Mouse (Mus musculus): ENCODE data around the gene Fance. TPM values are rescaled to one million over a fixed set of nuclear protein-coding genes. Genes with fewer than 3 reads are reported as not detected.
"Not testable (repeated sequence)": the region's sequence is repeated elsewhere in the genome, so short reads cannot be mapped to it uniquely, and the experiment has no call there.

The Fance gene
- total RNA-seq, 4 experiments from 2014 or later: 9.2 to 15.2 (median 12.3) TPM

DNA sequence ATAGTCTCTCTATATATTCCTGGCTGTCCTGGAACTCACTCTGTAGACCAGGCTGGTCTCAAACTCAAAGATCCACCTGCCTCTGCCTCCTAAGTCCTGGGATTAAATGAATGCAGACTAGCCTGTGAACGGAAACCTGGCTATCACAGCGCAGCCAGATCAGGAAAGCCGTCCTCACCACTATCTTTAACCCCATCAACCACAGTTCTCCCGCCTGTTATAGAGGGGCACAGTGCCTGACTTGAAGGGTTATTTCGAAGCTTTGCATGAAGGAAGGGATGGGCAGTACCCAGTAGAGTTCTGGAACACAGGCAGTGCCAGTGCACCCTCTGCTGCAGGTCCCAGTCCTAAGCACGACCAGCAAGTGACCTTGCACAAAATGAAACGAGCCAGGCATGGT, 22.0 kb upstream of the Fance start:
- no peak for DNase-seq (ENCODE audit: low spot score)

DNA sequence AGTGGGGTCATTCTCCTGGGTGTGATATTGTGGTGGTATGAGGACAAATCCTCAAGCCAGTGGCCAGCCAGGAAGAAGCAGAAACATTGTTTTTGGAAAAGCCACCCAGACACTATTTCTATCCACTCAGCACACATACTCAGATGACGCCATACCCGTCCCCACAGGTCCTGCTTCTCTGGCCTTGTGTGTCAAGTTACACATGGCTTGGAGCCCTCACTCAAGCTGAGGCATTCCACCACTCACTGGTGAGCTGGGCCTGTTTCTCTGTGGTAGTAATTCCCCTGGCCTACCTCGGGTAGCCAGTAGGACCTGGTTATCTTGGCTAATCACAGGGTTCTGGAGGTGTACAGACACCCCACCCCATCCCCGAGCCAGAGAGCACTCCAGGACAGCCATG, 19.6 kb upstream of the Fance start:
- no peak for DNase-seq (ENCODE audit: low spot score)

DNA sequence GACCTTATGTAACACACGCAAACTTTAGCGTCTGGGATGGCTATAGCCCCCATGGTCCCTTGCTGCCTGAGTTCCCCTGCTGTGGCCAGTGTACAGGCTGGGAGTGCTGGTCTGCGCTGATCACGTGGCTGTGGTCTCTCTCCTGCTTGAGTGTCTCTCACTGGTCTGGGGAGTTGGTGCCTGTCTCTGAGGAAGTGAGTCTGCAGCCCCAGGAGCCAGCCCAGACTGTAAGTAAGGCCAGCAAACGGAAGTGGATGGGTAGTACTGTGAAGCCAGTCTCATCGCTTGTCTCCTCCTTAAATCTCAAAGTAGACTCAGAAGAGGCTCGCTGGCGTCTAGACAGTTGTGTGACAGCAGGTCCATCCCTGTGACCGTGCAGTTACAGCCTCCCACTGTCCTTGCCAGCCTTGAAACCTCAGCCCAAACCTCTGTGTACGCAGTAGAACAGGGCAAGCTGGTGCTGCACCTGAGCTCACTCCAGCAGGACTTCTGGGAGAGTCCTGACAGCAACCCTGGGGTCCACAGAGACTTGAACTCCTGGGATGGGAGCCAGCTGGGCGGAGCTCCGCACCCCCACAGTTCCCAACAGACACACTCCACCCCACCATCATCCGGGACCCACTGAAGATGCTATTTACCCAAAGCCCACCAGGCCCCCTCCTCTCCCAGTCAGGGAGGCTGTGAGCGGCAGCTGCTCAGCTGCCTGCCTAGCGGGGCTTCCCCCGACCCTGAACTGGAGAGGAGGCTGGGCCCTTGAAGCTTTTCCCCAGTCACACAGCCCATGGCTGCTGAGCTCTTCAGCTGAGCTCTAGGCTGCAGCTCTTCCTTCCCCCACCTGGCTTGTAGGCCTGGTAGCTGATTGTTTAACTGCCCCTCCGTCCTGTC, 18.6 kb upstream of the Fance start:
- DNase-seq (ENCODE audit: low spot score): no peak

DNA sequence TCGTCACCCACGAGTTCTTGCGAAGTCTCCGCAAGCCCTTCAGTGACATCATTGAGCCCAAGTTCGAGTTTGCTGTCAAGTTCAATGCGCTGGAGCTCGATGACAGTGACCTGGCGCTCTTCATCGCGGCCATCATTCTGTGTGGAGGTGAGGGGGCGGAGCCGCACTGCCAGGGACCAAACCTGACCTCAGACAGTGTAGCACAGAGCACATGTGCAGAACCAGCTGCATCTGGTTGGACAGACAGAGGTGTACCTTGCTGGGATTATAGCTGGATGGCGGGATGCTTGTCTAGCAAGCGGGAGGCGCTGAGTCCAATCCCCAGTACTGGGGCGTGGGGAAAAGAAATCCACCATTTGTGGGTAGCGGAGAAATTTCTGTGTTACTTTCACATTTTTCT, 14.4 kb upstream of the Fance start:
- DNase-seq (ENCODE audit: low spot score): no peak

DNA sequence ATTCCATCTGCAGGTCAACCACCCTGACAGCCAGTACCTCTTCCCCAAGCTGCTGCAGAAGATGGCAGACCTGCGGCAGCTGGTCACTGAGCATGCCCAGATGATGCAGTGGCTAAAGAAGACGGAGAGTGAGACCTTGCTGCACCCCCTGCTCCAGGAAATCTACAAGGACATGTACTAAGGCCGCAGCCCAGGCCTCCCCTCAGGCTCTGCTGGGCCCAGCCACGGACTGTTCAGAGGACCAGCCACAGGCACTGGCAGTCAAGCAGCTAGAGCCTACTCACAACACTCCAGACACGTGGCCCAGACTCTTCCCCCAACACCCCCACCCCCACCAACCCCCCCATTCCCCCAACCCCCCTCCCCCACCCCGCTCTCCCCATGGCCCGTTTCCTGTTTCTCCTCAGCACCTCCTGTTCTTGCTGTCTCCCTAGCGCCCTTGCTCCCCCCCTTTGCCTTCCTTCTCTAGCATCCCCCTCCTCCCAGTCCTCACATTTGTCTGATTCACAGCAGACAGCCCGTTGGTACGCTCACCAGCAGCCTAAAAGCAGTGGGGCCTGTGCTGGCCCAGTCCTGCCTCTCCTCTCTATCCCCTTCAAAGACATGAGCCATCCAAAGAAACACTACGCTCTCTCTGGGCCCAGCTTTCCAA, 13.5 kb upstream of the Fance start:
- no peak for DNase-seq (ENCODE audit: low spot score)

DNA sequence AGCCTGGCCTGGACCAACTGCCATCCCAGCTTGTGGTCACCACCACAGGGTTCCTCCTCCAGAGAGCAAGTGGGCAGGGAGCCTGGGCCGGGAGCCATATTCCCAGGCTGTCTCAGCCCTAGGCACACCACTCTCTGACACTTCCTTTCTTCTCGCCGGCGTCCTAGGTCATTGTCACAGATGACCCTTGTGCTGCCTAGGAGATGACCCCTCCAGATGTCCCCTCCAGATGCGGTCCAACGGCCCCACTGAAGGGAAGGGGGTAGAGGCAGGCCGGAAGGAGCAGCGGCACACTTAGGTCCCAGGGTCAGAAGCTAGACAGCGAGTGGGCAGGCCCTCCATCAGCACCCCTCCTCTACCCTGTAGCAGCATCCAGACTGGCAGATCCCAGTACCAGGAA, 13.0 kb upstream of the Fance start:
- no peak for DNase-seq (ENCODE audit: low spot score)

DNA sequence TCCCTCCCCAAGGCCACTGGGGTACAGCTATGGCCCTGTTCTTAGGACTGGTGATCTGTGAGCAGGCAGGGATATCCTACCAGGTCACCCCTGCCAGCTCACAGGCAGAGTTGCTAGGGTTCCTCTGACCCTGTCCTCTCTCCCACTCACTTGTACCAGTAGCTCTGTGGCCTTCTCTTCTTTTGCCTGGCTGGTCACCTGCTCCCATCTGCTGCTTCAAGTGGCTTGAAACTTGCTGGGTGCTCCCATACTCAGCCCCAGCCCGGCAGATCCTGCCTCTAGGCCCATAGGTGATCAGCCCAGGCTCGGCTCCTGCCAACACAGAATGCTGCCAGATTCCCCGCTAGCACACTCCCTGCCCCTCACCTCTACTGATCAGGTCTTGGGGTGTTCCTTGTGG, 12.5 kb upstream of the Fance start:
- no peak for DNase-seq (ENCODE audit: low spot score)

DNA sequence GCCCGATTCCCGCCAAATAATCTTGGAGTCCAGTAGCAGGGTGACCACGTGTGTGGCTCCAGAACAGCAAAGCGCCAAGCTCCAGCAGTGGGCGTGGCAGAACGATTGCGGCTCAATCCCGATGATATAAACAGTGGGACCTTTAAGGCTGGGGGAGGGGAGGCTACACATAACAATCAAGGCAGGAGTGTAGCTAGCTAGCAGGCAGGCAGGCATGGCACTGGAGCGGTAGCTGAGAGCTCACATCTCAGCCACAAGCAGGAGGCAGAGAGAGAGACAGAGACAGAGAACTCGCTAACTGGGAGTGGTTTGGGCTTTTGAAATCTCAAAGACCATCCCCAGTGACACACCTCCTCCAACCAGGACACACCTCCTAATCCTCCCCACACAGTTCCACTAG, 8.1 kb upstream of the Fance start:
- DNase-seq (ENCODE audit: low spot score): no peak

DNA sequence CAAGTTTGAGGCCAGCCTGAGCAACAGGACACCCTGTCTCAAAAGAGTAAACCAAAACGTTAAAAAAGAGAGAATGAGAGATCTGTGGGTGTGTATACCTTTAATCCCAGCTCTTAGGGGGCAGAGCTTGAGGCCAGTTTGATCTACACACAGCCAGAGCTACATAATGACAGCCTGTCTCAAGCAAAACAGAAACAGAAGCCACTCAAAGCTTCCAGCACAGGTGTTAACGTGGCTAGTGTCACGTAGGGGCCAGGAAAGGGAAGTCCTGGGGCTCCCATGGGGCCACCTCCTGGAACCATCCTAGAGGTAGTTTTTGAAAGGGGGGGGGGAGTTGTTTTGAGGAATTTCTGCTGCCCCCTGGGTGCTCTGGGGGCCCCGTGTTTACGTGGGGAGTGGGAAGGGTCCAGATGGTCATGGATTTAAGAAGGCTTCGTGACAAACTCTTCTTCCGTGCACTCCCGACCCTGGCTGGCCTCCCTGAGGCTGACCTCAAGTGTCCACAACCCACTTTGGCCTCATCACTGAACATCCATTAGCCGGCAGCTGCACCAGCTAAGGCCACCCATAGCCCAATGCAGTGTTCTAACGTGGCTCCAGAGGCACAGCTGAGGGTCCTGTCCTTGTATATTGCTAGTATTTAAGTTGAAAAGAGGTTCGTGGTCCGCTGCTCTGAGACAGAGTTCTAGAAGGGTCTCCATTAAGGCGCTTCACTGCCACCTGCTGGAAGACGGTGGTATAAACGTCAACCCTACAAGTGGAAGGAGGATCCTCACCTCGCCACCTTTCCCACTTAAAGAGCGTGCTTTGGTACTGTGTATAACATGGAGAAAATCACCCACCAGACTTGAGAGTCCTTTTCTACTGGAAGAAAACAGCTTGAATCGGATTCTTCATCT, 4.8 kb upstream of the Fance start:
- peak; percentile 92 for DNase-seq (ENCODE audit: low spot score)

DNA sequence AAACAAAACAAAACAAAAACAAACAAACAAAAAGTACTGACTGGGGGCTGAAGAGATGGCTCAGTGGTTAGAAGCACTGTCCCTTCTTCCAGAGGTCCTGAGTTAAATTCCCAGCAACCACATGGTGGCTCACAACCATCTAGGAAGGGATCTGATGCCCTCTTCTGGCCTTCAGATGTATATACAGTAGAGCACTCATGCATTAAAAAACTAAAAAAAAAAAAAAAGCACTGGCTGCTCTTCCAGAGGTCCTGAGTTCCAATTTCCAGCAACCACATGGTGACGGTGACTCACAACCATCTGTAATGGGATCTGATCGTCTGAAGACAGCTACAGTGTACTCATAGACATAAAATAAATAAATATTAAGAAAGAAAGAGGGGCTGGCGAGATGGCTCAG, 2.5 kb upstream of the Fance start:
- no peak for DNase-seq (ENCODE audit: low spot score)

DNA sequence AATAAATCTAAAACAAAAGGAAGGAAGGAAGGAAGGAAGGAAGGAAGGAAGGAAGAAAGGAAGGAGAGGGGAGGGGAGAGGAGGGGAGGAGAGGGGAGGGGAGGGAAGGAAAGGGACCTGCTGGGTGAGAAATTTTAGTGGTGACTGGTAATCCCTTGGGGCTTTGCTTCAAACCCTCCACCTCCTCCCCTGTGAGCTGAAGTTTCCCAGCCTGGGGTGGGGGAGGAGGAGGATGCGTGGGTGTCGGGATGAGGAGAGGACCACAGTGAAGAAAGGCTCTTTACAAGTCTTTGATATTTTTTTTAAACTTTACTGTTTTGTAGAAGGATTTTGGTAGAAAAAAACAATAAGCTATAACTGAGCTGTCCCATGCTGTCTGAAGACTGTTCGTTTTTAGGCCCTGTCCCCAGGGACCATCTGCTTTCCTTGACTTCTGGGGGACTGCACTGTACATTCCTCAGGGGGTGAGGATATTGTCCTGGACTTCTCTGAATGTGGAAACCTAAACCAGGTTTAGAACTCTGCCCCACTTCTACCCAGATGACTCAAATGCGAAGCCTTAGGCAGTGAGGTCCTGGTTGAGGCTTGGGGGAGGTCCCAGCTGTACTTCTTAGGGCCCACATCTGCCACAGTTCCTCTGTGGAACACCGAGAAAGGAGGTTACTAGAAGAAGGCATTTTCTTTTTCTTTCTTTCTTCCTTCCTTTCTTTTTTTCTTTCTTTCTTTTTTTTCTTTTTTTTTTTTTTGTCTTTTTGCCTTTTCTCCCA, 1.8 kb upstream of the Fance start:
- no peak for DNase-seq (ENCODE audit: low spot score)

DNA sequence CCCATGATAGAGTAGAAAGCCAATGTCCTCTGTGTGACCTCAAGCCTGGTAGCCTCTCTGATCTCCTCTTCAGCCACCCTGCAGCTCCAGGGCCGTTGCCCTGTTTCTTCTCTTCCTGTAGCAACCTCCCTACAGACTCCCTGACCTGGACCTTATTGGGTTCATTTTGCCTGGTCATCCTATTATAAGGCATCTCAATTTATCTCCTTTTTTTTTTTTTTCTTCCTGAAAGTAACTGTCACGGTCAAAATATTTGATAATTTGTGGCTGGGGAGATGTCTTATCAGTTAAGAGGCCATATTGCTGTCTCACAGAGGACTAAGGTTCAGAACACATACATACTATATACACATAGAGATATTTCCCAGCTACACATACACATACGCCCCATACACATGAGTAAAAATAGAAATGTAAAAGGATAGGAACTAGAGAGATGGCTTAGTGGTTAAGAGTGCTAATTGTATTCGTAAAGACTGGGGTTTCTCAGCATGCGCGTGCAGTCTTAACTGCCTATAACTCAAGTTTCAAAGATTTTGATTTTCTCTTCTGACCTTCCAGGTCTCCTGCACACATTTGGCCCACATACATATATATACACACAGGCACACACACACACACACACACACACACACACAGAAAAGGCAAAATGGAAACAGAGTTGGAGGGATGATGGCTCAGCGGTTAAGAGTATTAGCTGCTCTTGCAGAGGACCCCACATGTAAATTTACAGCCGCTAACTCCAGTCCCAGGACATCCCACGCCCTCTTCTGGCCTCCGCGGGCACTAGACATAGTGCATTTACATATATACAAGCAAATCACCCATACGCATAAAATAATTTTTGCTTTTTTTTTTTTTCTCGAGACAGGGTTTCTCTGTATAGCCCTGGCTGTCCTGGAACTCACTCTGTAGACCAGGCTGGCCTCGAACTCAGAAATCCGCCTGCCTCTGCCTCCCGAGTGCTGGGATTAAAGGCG, 797 bp upstream of the Fance start:
- DNase-seq (ENCODE audit: low spot score): no peak

DNA sequence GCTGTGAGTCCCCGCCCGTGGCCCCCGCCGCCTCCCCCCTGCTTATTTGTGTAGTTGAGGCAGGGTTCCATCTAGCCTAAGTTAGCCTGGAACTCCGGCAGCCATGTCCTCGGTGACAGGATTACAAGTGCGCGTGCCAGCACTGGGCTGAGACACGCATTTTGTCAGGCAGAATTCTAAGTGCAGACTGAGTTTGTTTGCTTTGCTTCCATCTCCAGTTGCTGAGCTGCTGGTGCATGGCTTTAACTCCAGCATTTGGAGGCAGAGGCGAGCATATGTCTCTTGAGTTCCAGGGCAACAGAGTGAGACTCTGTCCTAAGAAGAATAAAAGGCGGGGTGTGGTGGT, 534 bp downstream of the Fance start:
- DNase-seq (ENCODE audit: low spot score): no peak

DNA sequence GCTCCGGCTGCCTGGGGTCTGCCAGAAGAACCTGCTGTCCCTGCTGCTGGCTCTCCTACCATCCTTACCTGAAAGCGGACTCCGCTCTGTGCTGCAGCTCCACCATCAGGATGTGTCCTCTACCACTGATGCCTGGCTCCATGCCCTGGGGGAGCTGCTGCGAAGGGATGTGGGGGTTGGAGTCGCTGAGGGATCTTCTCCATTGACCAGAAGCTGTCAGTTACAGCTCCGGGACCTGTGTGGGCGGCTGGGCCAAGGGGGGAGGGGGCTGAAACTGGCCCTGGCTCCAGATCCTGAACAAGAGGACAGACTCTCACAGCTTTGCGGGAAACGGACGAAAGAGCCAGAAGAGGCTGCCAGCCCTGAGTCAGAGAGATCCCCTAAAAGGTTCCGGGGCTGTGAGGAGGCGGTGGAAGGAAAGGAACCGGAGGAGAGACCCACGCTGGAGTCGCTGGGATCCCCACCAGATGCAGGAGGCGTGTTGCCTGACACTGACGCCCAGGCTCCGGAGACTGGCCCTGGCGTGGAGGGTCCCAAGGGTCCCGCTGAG, 2.4 kb downstream of the Fance start:
- DNase-seq (ENCODE audit: low spot score): no peak

DNA sequence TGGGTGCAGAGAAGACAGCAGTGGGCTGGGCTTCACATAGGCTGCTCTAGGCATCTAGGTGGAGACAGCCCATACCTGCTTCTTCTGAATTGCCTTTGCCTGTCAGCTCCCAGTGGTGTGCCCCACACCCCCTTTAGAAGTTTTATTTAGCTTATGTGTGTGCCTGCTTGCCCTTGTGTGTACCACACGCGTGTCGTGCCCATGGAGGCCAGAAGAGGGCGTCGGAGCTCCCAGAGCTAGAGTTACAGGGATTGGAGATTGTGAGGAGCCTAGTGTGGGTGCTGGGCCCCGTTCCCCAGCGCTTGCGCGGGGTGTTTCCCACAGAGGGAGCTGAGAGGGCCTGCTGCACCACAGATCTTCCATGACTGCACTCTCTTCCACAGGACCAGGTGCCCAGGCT, 3.2 kb downstream of the Fance start:
- no peak for DNase-seq (ENCODE audit: low spot score)

DNA sequence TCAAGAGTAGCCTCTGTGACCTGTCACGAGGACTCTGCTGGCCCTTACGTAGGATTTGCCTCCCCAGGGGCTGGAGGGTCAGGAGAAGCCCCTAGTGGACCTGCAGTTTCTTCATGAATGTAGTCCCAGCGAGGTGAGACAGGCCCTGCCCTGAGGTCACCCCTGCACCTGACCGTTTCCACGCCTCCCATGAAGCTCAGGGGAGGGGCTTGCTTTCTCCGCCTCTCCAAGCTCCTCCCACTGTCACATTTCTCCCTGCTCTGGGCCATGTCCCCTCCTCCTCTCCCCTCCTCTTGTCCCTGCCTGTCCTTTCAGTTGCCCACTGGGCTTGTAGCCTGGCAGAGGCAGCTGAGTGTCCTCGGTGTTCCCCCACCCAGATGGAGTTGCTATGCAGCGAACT, 3.8 kb downstream of the Fance start:
- DNase-seq (ENCODE audit: low spot score): no peak

DNA sequence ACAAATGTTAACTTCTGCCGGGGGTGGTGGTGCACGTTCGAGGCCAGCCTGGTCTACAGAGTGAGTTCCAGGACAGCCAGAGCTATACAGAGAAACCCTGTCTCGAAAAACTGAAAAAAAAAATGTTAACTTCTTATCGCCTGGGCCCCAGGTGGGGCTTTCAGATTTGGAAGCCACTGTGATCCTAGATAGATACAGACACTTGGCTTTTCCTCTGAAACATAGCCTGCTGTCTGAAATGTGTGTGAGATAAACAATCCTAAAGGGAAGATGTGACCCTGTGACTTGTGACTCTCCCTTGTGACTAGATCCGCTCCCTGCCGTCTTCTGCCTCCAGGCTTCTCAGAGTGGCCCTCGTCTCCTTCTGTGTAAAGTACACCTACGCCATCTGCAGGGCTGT, 4.4 kb downstream of the Fance start:
- no peak for DNase-seq (ENCODE audit: low spot score)

DNA sequence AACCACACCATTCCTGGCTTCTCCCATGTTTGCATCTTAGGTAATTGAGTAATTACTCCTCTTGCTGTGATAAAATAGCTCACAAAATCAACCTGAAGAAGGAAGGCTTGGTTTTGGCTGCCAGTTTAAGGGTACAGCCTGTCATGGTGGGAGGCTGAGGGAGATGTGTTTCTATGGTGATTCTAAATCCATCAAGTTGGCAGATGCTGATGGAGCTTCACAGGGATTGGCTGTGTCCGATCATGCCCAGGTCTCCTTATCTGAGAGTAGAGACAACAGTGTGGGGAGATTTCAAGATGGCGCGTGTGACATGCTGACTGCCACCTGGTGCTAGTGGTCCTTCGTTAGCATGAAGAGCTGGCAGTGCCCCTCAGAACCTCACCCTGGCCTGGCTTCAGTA, 8.4 kb downstream of the Fance start:
- no peak for DNase-seq (ENCODE audit: low spot score)

DNA sequence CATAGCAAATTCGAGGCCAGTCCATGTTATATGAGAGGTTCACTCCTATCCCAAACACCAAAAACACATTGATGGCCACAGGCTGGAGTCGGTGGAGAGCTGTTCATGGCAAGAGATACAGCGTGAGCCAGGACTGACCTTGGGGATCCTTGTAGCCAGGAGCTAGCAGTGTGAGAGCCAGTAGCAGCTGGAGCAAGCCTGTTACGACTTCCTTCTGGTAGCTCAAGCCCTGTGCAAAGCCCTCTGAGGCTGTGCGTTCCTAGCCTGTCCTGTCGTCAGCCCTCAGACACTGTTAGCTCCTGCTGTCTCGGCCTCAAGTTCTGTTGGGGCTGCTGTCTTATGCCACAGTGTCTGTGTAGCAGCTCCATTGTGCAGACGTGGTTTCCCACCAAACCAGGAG, 10.5 kb downstream of the Fance start:
- DNase-seq (ENCODE audit: low spot score): no peak

DNA sequence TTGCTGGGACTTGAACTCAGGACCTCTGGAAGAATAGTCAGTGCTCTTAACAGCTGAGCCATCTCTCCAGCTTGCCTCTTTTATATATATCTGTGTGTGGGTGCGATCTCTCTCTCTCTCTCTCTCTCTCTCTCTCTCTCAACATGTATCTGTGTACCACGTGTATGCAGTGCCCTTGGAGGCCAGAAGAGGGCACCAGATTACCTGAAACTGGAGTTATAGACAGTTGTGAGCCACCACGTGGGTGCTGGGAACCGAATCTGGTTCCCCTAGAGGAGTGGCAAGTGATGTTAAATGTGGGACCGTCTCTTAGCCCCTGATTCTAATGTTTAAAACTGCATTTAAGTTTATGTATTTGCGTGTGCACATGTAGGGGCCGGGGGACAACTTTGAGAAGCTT, 11.1 kb downstream of the Fance start:
- DNase-seq (ENCODE audit: low spot score): not testable (repeated sequence)
